Mouse (Mus musculus): ENCODE results near the gene Hyal2. TPM values are rescaled to one million over a fixed set of nuclear protein-coding genes. Genes with fewer than 3 reads are reported as not detected.

The Hyal2 gene
- polyA plus RNA-seq, 1 experiment, result 103 TPM

- TF ChIP-seq POLR2A (IDR thresholded peaks at IDR 0.05; ENCODE audit: low read depth, low read length) (peak; percentile 49), CTCF (conservative IDR thresholded peaks at IDR 0.05; ENCODE audit: insufficient read depth, insufficient read length, low read depth, low read length) (no peak)
- WGBS, result under 1% methylated on average over 48 of the region's 48 CpGs
- peak; percentile 98 for DNase-seq
- Histone ChIP-seq H3K27me3 (replicated peaks; ENCODE audit: control insufficient read depth, insufficient read depth, low read length) (no peaks in the 10 kb centered on the region), H3K36me3 (ENCODE audit: control insufficient read depth, insufficient read depth, low read length) (0 out of 2 replicates have a peak, but pooled peaks cover 2% of the 10 kb centered on the region), H3K4me1 (ENCODE audit: control insufficient read depth, insufficient read depth, low read length) (peaks cover 13% of the 10 kb centered on the region; the same call in 1 of the 2 replicates), H3K27ac (ENCODE audit: insufficient read depth, low read depth, low read length) (peak within 1 kb of the TSS; percentile 91), H3K4me3 (ENCODE audit: insufficient read depth, low read depth, low read length) (peak within 1 kb of the TSS; percentile 89)
Observed at GRCm38 (mm10) chr9:107533791-107534407, 33.8 kb upstream of the Hyal2 start, which contains the start of gene Tmem115. Gene Tmem115 (plus strand): TSS chr9:107533945.

GRCm38 (mm10) chr9:107534408-107535202 lies 33.1 kb upstream of the Hyal2 start:
- under 1% methylated on average over 40 of the region's 40 CpGs for WGBS

GRCm38 (mm10) chr9:107538231-107538630 lies 29.5 kb upstream of the Hyal2 start:
- no peak overlapping the region for H3K4me3 ChIP-seq (ENCODE audit: insufficient read depth, low read depth, low read length)
- TF ChIP-seq POLR2A (IDR thresholded peaks at IDR 0.05; ENCODE audit: low read depth, low read length) (no peak), CTCF (conservative IDR thresholded peaks at IDR 0.05; ENCODE audit: insufficient read depth, insufficient read length, low read depth, low read length) (no peak)
- no peak overlapping the region for H3K27ac ChIP-seq (ENCODE audit: insufficient read depth, low read depth, low read length)
- DNase-seq, result no peak
- H3K36me3 ChIP-seq (ENCODE audit: control insufficient read depth, insufficient read depth, low read length), result 0 out of 2 replicates have a peak, but pooled peaks cover 2% of the 10 kb centered on the region
- no peaks in the 10 kb centered on the region for H3K27me3 ChIP-seq (replicated peaks; ENCODE audit: control insufficient read depth, insufficient read depth, low read length)
- WGBS, result 92% methylated on average over 7 of the region's 7 CpGs
- peaks cover 17% of the 10 kb centered on the region; the same call in 1 of the 2 replicates for H3K4me1 ChIP-seq (ENCODE audit: control insufficient read depth, insufficient read depth, low read length)

More at GRCm38 (mm10) chr9:107534408-107535202, 33.1 kb upstream of the Hyal2 start:
- H3K4me3 ChIP-seq (ENCODE audit: insufficient read depth, low read depth, low read length), result peak overlapping the region; percentile 89
- 0 out of 2 replicates have a peak, but pooled peaks cover 2% of the 10 kb centered on the region for H3K36me3 ChIP-seq (ENCODE audit: control insufficient read depth, insufficient read depth, low read length)
- peaks cover 13% of the 10 kb centered on the region; the same call in 1 of the 2 replicates for H3K4me1 ChIP-seq (ENCODE audit: control insufficient read depth, insufficient read depth, low read length)
- TF ChIP-seq CTCF (conservative IDR thresholded peaks at IDR 0.05; ENCODE audit: insufficient read depth, insufficient read length, low read depth, low read length) (no peak), POLR2A (IDR thresholded peaks at IDR 0.05; ENCODE audit: low read depth, low read length) (no peak)
- no peak for DNase-seq
- H3K27ac ChIP-seq (ENCODE audit: insufficient read depth, low read depth, low read length), result peak overlapping the region; percentile 91
- no peaks in the 10 kb centered on the region for H3K27me3 ChIP-seq (replicated peaks; ENCODE audit: control insufficient read depth, insufficient read depth, low read length)

- H3K4me1 ChIP-seq (ENCODE audit: control insufficient read depth, insufficient read depth, low read length), result peaks cover 17% of the 10 kb centered on the region; the same call in 1 of the 2 replicates
- 96% methylated on average over 3 of the region's 3 CpGs for WGBS
- DNase-seq, result no peak
Observed at GRCm38 (mm10) chr9:107538711-107539110, 29.0 kb upstream of the Hyal2 start.

GRCm38 (mm10) chr9:107539940-107540339 lies 27.8 kb upstream of the Hyal2 start:
- no peak for TF ChIP-seq CTCF (conservative IDR thresholded peaks at IDR 0.05; ENCODE audit: insufficient read depth, insufficient read length, low read depth, low read length)
- no peak for TF ChIP-seq POLR2A (IDR thresholded peaks at IDR 0.05; ENCODE audit: low read depth, low read length)
- no peak overlapping the region for H3K4me3 ChIP-seq (ENCODE audit: insufficient read depth, low read depth, low read length)
- H3K4me1 ChIP-seq (ENCODE audit: control insufficient read depth, insufficient read depth, low read length), result peaks cover 17% of the 10 kb centered on the region; the same call in 1 of the 2 replicates
- WGBS, result 94% methylated on average over 8 of the region's 8 CpGs
- DNase-seq, result no peak
- no peak overlapping the region for H3K27ac ChIP-seq (ENCODE audit: insufficient read depth, low read depth, low read length)
- H3K36me3 ChIP-seq (ENCODE audit: control insufficient read depth, insufficient read depth, low read length), result 0 out of 2 replicates have a peak, but pooled peaks cover 2% of the 10 kb centered on the region
- H3K27me3 ChIP-seq (replicated peaks; ENCODE audit: control insufficient read depth, insufficient read depth, low read length), result no peaks in the 10 kb centered on the region

More at GRCm38 (mm10) chr9:107538711-107539110, 29.0 kb upstream of the Hyal2 start:
- Histone ChIP-seq H3K36me3 (ENCODE audit: control insufficient read depth, insufficient read depth, low read length) (0 out of 2 replicates have a peak, but pooled peaks cover 2% of the 10 kb centered on the region), H3K27ac (ENCODE audit: insufficient read depth, low read depth, low read length) (no peak overlapping the region), H3K27me3 (replicated peaks; ENCODE audit: control insufficient read depth, insufficient read depth, low read length) (no peaks in the 10 kb centered on the region), H3K4me3 (ENCODE audit: insufficient read depth, low read depth, low read length) (no peak overlapping the region)
- TF ChIP-seq CTCF (conservative IDR thresholded peaks at IDR 0.05; ENCODE audit: insufficient read depth, insufficient read length, low read depth, low read length), result no peak
- no peak for TF ChIP-seq POLR2A (IDR thresholded peaks at IDR 0.05; ENCODE audit: low read depth, low read length)

- Histone ChIP-seq H3K27me3 (replicated peaks; ENCODE audit: control insufficient read depth, insufficient read depth, low read length) (no peaks in the 10 kb centered on the region), H3K4me3 (ENCODE audit: insufficient read depth, low read depth, low read length) (no peak overlapping the region), H3K36me3 (ENCODE audit: control insufficient read depth, insufficient read depth, low read length) (0 out of 2 replicates have a peak, but pooled peaks cover 2% of the 10 kb centered on the region), H3K27ac (ENCODE audit: insufficient read depth, low read depth, low read length) (no peak overlapping the region), H3K4me1 (ENCODE audit: control insufficient read depth, insufficient read depth, low read length) (peaks cover 17% of the 10 kb centered on the region; the same call in 1 of the 2 replicates)
- peak; percentile 56 for DNase-seq
- 43% methylated on average over 4 of the region's 4 CpGs for WGBS
- TF ChIP-seq POLR2A (IDR thresholded peaks at IDR 0.05; ENCODE audit: low read depth, low read length) (no peak), CTCF (conservative IDR thresholded peaks at IDR 0.05; ENCODE audit: insufficient read depth, insufficient read length, low read depth, low read length) (no peak)
Observed at GRCm38 (mm10) chr9:107540420-107540819, 27.3 kb upstream of the Hyal2 start.
